Mouse (Mus musculus): ENCODE data around the gene Parp3.
"Not testable (repeated sequence)": the region's sequence is repeated elsewhere in the genome, so short reads cannot be mapped to it uniquely, and the experiment has no call there.

Parp3 gene

GRCm38 (mm10) chr9:106476924-106477484, at the start of gene Parp3:
TSS of gene Parp3 (minus strand) at chr9:106476949.
- peak; percentile 100 for DNase-seq (ENCODE audit: low spot score)

- no peak for DNase-seq (ENCODE audit: low spot score)
These were observed 43.2 kb upstream of the Parp3 start for GRCm38 (mm10) chr9:106519909-106520308.

- no peak for DNase-seq (ENCODE audit: low spot score)
These were observed 42.7 kb upstream of the Parp3 start for GRCm38 (mm10) chr9:106519433-106519832.

- DNase-seq (ENCODE audit: low spot score), result no peak
These were observed 37.5 kb upstream of the Parp3 start, which contains the start of gene Iqcf5 for GRCm38 (mm10) chr9:106514273-106514672. TSS of gene Iqcf5 (plus strand) at chr9:106514573.

- no peak for DNase-seq (ENCODE audit: low spot score)
These were observed 36.8 kb upstream of the Parp3 start for GRCm38 (mm10) chr9:106513566-106513965.

GRCm38 (mm10) chr9:106512729-106513450, 36.1 kb upstream of the Parp3 start:
- DNase-seq (ENCODE audit: low spot score), result no peak

- no peak for DNase-seq (ENCODE audit: low spot score)
These were observed 32.6 kb upstream of the Parp3 start for GRCm38 (mm10) chr9:106509356-106509755.

- no peak for DNase-seq (ENCODE audit: low spot score)
These were observed 27.5 kb upstream of the Parp3 start for GRCm38 (mm10) chr9:106504246-106504645.

- DNase-seq (ENCODE audit: low spot score), result no peak
These were observed 25.1 kb upstream of the Parp3 start for GRCm38 (mm10) chr9:106501846-106502245.

GRCm38 (mm10) chr9:106499667-106500066, 22.9 kb upstream of the Parp3 start, which contains the start of gene Iqcf1:
TSS of gene Iqcf1 (plus strand) at chr9:106499967.
- no peak for DNase-seq (ENCODE audit: low spot score)

GRCm38 (mm10) chr9:106487602-106488001, 10.9 kb upstream of the Parp3 start:
- not testable (repeated sequence) for DNase-seq (ENCODE audit: low spot score)

- DNase-seq (ENCODE audit: low spot score), result no peak
These were observed 8.3 kb upstream of the Parp3 start for GRCm38 (mm10) chr9:106485076-106485475.

- no peak for DNase-seq (ENCODE audit: low spot score)
These were observed 6.9 kb upstream of the Parp3 start for GRCm38 (mm10) chr9:106483606-106484005.

GRCm38 (mm10) chr9:106483136-106483535, 6.4 kb upstream of the Parp3 start:
- no peak for DNase-seq (ENCODE audit: low spot score)

- no peak for DNase-seq (ENCODE audit: low spot score)
These were observed 5.9 kb upstream of the Parp3 start for GRCm38 (mm10) chr9:106482578-106483115.

GRCm38 (mm10) chr9:106481676-106482075, 4.9 kb upstream of the Parp3 start:
- no peak for DNase-seq (ENCODE audit: low spot score)

GRCm38 (mm10) chr9:106481075-106481474, 4.3 kb upstream of the Parp3 start:
- DNase-seq (ENCODE audit: low spot score), result no peak

- DNase-seq (ENCODE audit: low spot score), result no peak
These were observed 3.8 kb upstream of the Parp3 start for GRCm38 (mm10) chr9:106480541-106480940.

- no peak for DNase-seq (ENCODE audit: low spot score)
These were observed 1.4 kb upstream of the Parp3 start for GRCm38 (mm10) chr9:106478101-106478500.

- DNase-seq (ENCODE audit: low spot score), result no peak
These were observed 900 bp upstream of the Parp3 start for GRCm38 (mm10) chr9:106477649-106478048.

- DNase-seq (ENCODE audit: low spot score), result peak; percentile 93
These were observed 486 bp downstream of the Parp3 start for GRCm38 (mm10) chr9:106476002-106476923.

GRCm38 (mm10) chr9:106475663-106476001, 1.1 kb downstream of the Parp3 start, which contains the start of gene Rrp9:
TSS of gene Rrp9 (plus strand) at chr9:106475963.
- no peak for DNase-seq (ENCODE audit: low spot score)

All from adipocyte (in vitro differentiated cells).